Mouse (Mus musculus) erythroblast, embryonic 14.5 days (primary cell): ENCODE data around the gene Zwilch.

Experiments used
- GATA1 ChIP-seq: IDR thresholded peaks from 2 replicates; pipeline ENCODE4 v1.6.1; 2012; ENCODE audit warnings: low read length, inconsistent platforms, mixed read lengths
- TAL1 ChIP-seq: IDR thresholded peaks from 3 replicates; pipeline ENCODE4 v1.6.1; 2012; ENCODE audit warnings: low read length, inconsistent platforms, mixed read lengths

GRCm38 (mm10) chr9:64120584-64121277 lies 52.2 kb downstream of the Zwilch start:
- TF ChIP-seq GATA1 (no peak), TAL1 (no peak)
